Comparison of ENCODE assay signal across 30 mouse cellular contexts in genomic region chr2:93872257-93872656, GRCm38 (mm10). TPM values are rescaled to one million over a fixed set of nuclear protein-coding genes. Genes with fewer than 3 reads are reported as not detected.
A peak's percentile ranks its signal among the peaks of the same experiment; 100 is the strongest.
DNase-seq lines count a peak whose midpoint lies in the region; ATAC-seq lines count a peak whose summit lies in the region.
"Had no signal": no experiment of that assay in that cellular context is flagged by ENCODE, and none has a peak within 500 bp of the region (broad histone marks: within the 10 kb centered on the region; RNA-seq: fewer than 3 reads in every experiment).

No protein-coding gene starts in this region.

- peaks cover 21% of the 10 kb centered on the region for H3K4me1 ChIP-seq in hindbrain, embryonic 13.5 days (replicated peaks)
- peaks cover 21% of the 10 kb centered on the region for H3K4me1 ChIP-seq in hindbrain, embryonic 10.5 days (replicated peaks)
- H3K4me1 ChIP-seq in neural tube, embryonic 13.5 days (replicated peaks): peaks cover 31% of the 10 kb centered on the region
- peaks cover 15% of the 10 kb centered on the region for H3K4me1 ChIP-seq in neural tube, embryonic 15.5 days
- H3K4me1 ChIP-seq: liver, embryonic 15.5 days had no signal

- H3K36me3 ChIP-seq in hindbrain, embryonic 13.5 days: no peaks in the 10 kb centered on the region
- H3K36me3 ChIP-seq in hindbrain, embryonic 10.5 days: no peaks in the 10 kb centered on the region
- no peaks in the 10 kb centered on the region for H3K36me3 ChIP-seq in neural tube, embryonic 13.5 days
- H3K36me3 ChIP-seq in neural tube, embryonic 15.5 days: no peaks in the 10 kb centered on the region
- H3K36me3 ChIP-seq: heart, embryonic 10.5 days; liver, embryonic 15.5 days; lung, embryonic 15.5 days; neural tube, embryonic 12.5 days had no signal

- ATAC-seq in hindbrain, embryonic 13.5 days (ENCODE audit: low FRiP score): 0 out of 2 replicates have a peak, but pooled peaks have one; percentile 33
- peak; percentile 62; the same call in 1 of the 2 replicates for ATAC-seq in neural tube, embryonic 13.5 days (ENCODE audit: low read depth)
- no peak for ATAC-seq in neural tube, embryonic 15.5 days (ENCODE audit: low FRiP score)
- ATAC-seq in megakaryocyte progenitor cell, adult 5-6 weeks (replicated peaks; ENCODE audit: poor library complexity): no peak
- ATAC-seq: inflammation-experienced regulatory T-cells, adult 6 months had no signal

- H3K9me3 ChIP-seq in hindbrain, embryonic 13.5 days: no peaks in the 10 kb centered on the region
- no peaks in the 10 kb centered on the region for H3K9me3 ChIP-seq in hindbrain, embryonic 10.5 days
- H3K9me3 ChIP-seq in neural tube, embryonic 13.5 days: no peaks in the 10 kb centered on the region
- H3K9me3 ChIP-seq in neural tube, embryonic 15.5 days (replicated peaks): no peaks in the 10 kb centered on the region
- H3K9me3 ChIP-seq: heart, embryonic 10.5 days; liver, embryonic 15.5 days; lung, embryonic 15.5 days; neural tube, embryonic 12.5 days had no signal

- WGBS in hindbrain, embryonic 13.5 days: 50% methylated on average over 7 of the region's 7 CpGs
- WGBS in hindbrain, embryonic 10.5 days: 72% methylated on average over 7 of the region's 7 CpGs
- WGBS in neural tube, embryonic 13.5 days: 50% methylated on average over 7 of the region's 7 CpGs
- WGBS in neural tube, embryonic 15.5 days: 42% methylated on average over 7 of the region's 7 CpGs

- no peak for DNase-seq in hindbrain, embryonic 10.5 days (ENCODE audit: low spot score)
- no peak for DNase-seq in neural tube, embryonic 10.5 days (ENCODE audit: extremely low spot score, low spot score)
- peak; percentile 50 for DNase-seq in ZHBTc4 (ENCODE audit: low read depth, low spot score)
- DNase-seq: adrenal gland, adult 2 months; B cell, adult 2 months; cerebellum, adult 2 months; cerebellum, postnatal 25 days; heart, postnatal 4 days; kidney, adult 18-20 months; left cerebral cortex, postnatal 4 days; liver; lung, postnatal 36 days; thymus, adult 2 months; thymus, postnatal 4 days had no signal

- H3K27ac ChIP-seq in hindbrain, embryonic 13.5 days: peak overlapping the region; percentile 52
- H3K27ac ChIP-seq in hindbrain, embryonic 10.5 days: no peak overlapping the region
- H3K27ac ChIP-seq in neural tube, embryonic 13.5 days (replicated peaks): peak overlapping the region; percentile 71
- peak overlapping the region; percentile 45 for H3K27ac ChIP-seq in neural tube, embryonic 15.5 days (replicated peaks)
- H3K27ac ChIP-seq: kidney, postnatal 0 days; left cerebral cortex, adult 2 months; liver, embryonic 15.5 days; lung, embryonic 15.5 days; neural tube, embryonic 12.5 days; stomach, postnatal 0 days had no signal

- H3K4me2 ChIP-seq in hindbrain, embryonic 13.5 days: no peak overlapping the region
- no peak overlapping the region for H3K4me2 ChIP-seq in neural tube, embryonic 13.5 days
- no peak overlapping the region for H3K4me2 ChIP-seq in neural tube, embryonic 15.5 days
- H3K4me2 ChIP-seq: liver, embryonic 15.5 days; lung, embryonic 15.5 days; neural tube, embryonic 12.5 days had no signal

- H3K9ac ChIP-seq in hindbrain, embryonic 13.5 days: no peak overlapping the region
- H3K9ac ChIP-seq in neural tube, embryonic 13.5 days: no peak overlapping the region
- H3K9ac ChIP-seq in neural tube, embryonic 15.5 days (replicated peaks): no peak overlapping the region
- H3K9ac ChIP-seq: liver, embryonic 15.5 days; lung, embryonic 15.5 days; neural tube, embryonic 12.5 days had no signal

- H3K4me3 ChIP-seq in hindbrain, embryonic 13.5 days: no peak overlapping the region
- no peak overlapping the region for H3K4me3 ChIP-seq in hindbrain, embryonic 10.5 days
- no peak overlapping the region for H3K4me3 ChIP-seq in neural tube, embryonic 13.5 days
- H3K4me3 ChIP-seq in neural tube, embryonic 15.5 days (replicated peaks): no peak overlapping the region
- H3K4me3 ChIP-seq: heart, embryonic 10.5 days; left cerebral cortex, adult 2 months; liver, embryonic 15.5 days; lung, embryonic 15.5 days; neural tube, embryonic 12.5 days had no signal

- 0 out of 2 replicates have a peak, but pooled peaks cover 9% of the 10 kb centered on the region for H3K27me3 ChIP-seq in hindbrain, embryonic 13.5 days
- no peaks in the 10 kb centered on the region for H3K27me3 ChIP-seq in hindbrain, embryonic 10.5 days (ENCODE audit: insufficient read depth, poor library complexity, severe bottlenecking)
- H3K27me3 ChIP-seq in neural tube, embryonic 13.5 days: no peaks in the 10 kb centered on the region
- H3K27me3 ChIP-seq in neural tube, embryonic 15.5 days (replicated peaks): peaks cover 2% of the 10 kb centered on the region; the same call in 1 of the 2 replicates
- H3K27me3 ChIP-seq: liver, embryonic 15.5 days; lung, embryonic 15.5 days; neural tube, embryonic 12.5 days had no signal

RNA-seq across cellular contexts. Expression of gene Accsl, which starts 3.3 kb away (rescaled TPM):
- 0.34 and 0.35 TPM in 2 replicates for polyA plus RNA-seq in hindbrain, embryonic 13.5 days (2015; fragmentation: Nextera tagmentation; extraction: Ambion mirVana)
- not detected in 2 replicates for polyA plus RNA-seq in hindbrain, embryonic 10.5 days (2016; fragmentation: Nextera tagmentation; extraction: Ambion mirVana)
- 0.08 TPM in 1 of 2 replicates, not detected in the other for polyA plus RNA-seq in neural tube, embryonic 13.5 days (2015; fragmentation: Nextera tagmentation; extraction: Ambion mirVana)
- 0.23 and 0.37 TPM in 2 replicates for polyA plus RNA-seq in neural tube, embryonic 15.5 days (2015; fragmentation: Nextera tagmentation; extraction: Ambion mirVana)
- not detected in 2 replicates for total RNA-seq in megakaryocyte progenitor cell, adult 5-6 weeks (2015)
- not detected in 2 replicates for total RNA-seq in megakaryocyte progenitor cell, adult 5-6 weeks (2017)
- total RNA-seq: gastrocnemius, adult 8-10 months; heart, postnatal 4 days; megakaryocyte-erythroid progenitor cell, adult 5-6 weeks had no signal
- polyA plus RNA-seq: adrenal gland, adult 2 months; heart, embryonic 10.5 days; heart, embryonic 16.5 days; inflammation-experienced regulatory T-cells, adult 6 months; kidney, postnatal 0 days; liver, embryonic 15.5 days; small intestine, adult 2 months; stomach, postnatal 0 days had no signal

RNA-seq across cellular contexts. Expression of gene Accs, which starts 22.5 kb away (rescaled TPM):
- polyA plus RNA-seq in hindbrain, embryonic 13.5 days (2015; fragmentation: Nextera tagmentation; extraction: Ambion mirVana): 6.2 and 7.0 TPM in 2 replicates
- 8.3 and 9.3 TPM in 2 replicates for polyA plus RNA-seq in hindbrain, embryonic 10.5 days (2016; fragmentation: Nextera tagmentation; extraction: Ambion mirVana)
- polyA plus RNA-seq in neural tube, embryonic 13.5 days (2015; fragmentation: Nextera tagmentation; extraction: Ambion mirVana): 5.1 and 7.1 TPM in 2 replicates
- 4.2 and 5.4 TPM in 2 replicates for polyA plus RNA-seq in neural tube, embryonic 15.5 days (2015; fragmentation: Nextera tagmentation; extraction: Ambion mirVana)
- total RNA-seq in megakaryocyte progenitor cell, adult 5-6 weeks (2015): 11.0 and 12.1 TPM in 2 replicates
- 11.3 and 16.5 TPM in 2 replicates for total RNA-seq in megakaryocyte progenitor cell, adult 5-6 weeks (2017)

RNA-seq across cellular contexts. Expression of gene Ext2, which starts 49.9 kb away (rescaled TPM):
- 70.2 and 70.4 TPM in 2 replicates for polyA plus RNA-seq in hindbrain, embryonic 13.5 days (2015; fragmentation: Nextera tagmentation; extraction: Ambion mirVana)
- 69.5 and 77.1 TPM in 2 replicates for polyA plus RNA-seq in hindbrain, embryonic 10.5 days (2016; fragmentation: Nextera tagmentation; extraction: Ambion mirVana)
- polyA plus RNA-seq in neural tube, embryonic 13.5 days (2015; fragmentation: Nextera tagmentation; extraction: Ambion mirVana): 71.4 and 78.4 TPM in 2 replicates
- polyA plus RNA-seq in neural tube, embryonic 15.5 days (2015; fragmentation: Nextera tagmentation; extraction: Ambion mirVana): 69.7 and 77.0 TPM in 2 replicates
- 40.6 and 41.3 TPM in 2 replicates for total RNA-seq in megakaryocyte progenitor cell, adult 5-6 weeks (2015)
- total RNA-seq in megakaryocyte progenitor cell, adult 5-6 weeks (2017): 26.1 and 28.7 TPM in 2 replicates

Comparison
In these comparisons a context has a peak if more than half of its experiments do, and no peak if none do; other contexts are left out.
1. ATAC-seq: peak in hindbrain, embryonic 13.5 days (single experiment) and neural tube, embryonic 13.5 days (single experiment); none in neural tube, embryonic 15.5 days (single experiment) and megakaryocyte progenitor cell, adult 5-6 weeks (single experiment).